Mouse (Mus musculus) thymus, postnatal 10 days (tissue): ENCODE measurements around the gene Gm42878.
"Not testable (repeated sequence)": the region's sequence is repeated elsewhere in the genome, so short reads cannot be mapped to it uniquely, and the experiment has no call there.

Experiments
- DNase-seq, 2 experiments: peaks; one replicate each; pipeline ENCODE4 v3.0.0; 2021; ENCODE audit warnings: low spot score in 2 of 2

Gene Gm42878

DNA sequence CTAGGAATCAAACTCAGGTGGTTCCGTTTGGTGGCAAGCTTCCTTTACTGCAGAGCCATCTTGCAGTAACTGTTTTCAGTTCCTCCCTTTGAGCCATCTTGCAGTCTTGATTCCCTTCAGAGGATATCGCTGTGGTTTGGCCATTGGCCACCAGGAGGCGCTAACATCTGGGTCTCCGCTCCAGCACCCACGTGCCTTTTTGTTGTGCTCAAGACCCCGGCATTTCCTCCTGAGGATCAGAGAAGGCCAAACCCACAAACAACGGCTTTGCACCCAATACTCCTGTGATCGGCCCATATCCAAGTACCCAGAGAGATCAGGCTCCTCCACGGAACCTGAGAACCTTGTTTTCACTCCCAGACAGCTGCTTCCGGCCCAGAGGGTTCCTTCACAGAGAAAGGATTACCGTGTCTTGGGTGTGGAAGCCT, 19.2 kb upstream of the Gm42878 start:
- DNase-seq: peak; percentile 88 to 97

DNA sequence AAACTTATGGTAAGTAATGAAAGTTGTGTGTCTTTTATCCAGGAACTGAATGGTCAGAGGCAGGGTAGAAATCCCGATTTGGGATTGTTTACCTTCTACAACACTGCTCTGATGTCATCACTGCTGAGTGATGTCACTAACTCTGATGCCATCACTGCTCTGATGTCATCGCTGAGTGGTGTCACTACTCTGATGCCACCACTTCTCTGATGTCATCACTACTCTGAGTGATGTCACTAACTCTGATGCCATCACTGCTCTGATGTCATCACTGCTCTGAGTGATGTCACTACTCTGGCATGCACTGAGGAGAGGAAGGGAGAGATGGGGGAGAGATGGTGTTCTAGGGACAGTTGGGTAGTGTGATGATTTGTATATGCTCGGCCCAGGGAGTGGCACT, 17.2 kb upstream of the Gm42878 start:
- DNase-seq: no peak

DNA sequence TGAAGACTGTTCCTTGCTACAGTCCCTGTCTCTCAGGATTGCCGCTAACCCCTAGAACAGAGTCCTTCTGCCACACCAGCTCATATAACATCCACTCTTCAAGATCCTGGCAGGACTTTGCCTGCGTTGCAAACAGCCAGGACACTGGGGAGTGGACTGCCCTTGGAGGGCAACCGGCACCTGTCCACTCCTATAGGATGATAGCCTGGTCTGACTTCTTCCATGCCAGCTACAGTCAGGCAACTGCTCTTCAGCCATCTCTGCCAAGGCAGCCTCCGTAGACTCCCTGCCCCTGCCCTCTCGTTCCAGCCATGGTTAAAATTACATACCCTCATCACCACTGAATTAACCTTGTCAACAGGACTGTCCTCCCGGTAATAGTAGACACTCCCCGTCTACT, 3.9 kb upstream of the Gm42878 start:
- DNase-seq: no peak

DNA sequence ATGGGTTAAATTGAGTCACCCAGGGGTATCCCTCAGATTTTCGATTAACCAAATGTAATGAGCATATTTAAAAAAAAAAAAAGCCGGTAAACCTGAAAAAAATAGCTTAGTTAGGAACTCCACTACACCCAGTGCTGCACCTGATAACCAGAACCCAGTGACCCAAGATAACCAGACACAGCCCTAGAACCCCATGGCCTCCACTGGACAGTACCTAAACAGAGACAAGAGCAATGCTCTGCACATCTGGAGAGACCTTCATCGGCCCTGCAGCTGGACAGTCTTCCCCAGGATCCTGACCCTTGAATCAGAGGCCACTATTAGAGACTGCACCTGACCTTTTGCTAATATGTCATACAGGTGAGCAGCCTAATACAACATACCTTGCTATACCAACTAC, 1.8 kb upstream of the Gm42878 start:
- no peak for DNase-seq

DNA sequence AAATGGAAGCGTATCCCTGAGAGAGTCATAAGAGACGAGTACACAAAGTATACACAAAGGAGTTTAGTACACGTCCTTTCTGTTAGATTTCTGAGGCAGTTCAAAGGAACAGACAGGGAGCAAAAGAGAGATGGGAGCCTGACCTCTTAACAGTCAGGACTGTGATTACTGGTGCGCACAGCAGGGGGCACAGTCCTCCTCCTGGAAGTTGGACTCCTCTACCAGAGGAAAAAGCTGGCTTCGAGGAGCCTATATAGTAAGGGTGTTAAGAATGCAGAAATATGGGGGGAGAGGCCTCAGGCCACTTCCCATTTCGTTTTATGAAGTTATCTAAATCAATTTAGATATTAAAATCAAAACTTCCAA, 1.2 kb upstream of the Gm42878 start:
- peak; percentile 14 to 39 for DNase-seq

DNA sequence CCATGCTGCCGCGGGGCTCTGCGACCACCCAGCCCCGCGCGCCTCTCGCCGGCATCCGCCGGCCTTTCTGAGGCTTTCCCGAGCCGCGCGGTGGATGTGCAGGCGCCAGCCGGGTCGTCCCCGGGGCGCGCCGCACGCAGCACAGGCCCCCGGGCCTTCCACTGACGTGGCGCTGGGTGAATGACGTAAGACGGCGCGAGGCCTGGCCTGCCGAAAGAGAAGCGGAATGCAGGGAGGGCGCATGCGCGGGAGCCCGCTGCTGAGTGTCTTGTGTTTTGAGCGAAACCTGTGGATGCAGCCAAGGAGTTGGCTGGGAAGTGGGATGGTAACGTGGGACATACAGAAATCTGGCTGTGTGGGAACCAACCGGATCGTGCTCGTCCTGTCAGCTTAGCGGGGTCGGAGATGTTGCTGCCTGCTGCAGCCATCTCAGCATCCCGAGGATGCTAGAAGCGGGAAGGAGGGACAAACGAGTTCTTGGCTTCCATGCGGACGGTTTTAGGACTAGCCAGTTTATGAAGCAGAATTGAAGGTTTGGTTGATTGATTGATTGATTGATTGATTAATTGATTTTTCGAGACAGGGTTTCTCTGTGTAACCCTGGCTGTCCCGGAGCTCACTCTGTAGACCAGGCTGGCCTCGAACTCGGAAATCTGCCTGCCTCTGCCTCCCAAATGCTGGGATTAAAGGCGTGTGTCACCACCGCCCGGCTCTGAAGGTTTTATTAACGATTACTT, 679 bp upstream of the Gm42878 start, which contains the start of gene Mapkapk5:
TSS of gene Mapkapk5 (minus strand) at position 113 of the 737 bp plus-strand sequence.
- peak; percentile 94 to 97 for DNase-seq

DNA sequence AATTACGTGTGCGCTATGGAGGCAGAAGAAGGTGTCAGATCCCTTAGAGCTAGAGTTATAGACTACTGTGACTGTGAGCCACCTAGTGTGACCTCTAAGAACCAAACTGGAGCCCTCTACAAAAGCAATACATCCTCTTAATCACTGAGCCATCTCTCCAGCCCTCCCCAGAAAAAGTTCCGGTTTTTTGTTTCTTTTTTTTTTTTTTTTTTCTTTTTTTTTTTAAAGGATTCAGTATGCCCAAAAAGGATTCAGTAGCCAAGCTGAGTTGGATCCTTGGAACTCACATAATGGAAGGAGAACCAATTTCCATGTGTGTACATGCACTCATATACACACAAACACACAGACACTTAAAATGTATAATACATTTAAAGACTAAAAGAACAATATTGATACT, 1.9 kb downstream of the Gm42878 start:
- DNase-seq: no peak

DNA sequence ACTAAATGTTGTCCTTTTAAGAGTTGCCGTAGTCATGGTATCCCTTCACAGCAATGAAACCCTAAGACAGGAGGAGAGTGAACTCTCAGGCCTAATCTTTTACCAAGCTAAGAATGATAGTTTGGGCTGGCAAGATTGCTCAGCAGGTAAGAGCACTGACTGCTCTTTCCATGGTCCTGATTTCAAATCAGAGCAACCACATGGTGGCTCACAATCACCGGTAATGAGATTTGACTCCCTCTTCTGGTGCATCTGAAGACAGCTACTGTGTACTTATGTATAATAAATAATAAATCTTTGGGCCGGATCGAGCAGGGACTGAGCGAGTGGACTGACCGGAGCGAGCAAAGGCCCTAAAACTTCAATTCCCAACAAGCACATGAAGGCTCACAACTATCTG, 4.0 kb downstream of the Gm42878 start:
- DNase-seq: no peak

DNA sequence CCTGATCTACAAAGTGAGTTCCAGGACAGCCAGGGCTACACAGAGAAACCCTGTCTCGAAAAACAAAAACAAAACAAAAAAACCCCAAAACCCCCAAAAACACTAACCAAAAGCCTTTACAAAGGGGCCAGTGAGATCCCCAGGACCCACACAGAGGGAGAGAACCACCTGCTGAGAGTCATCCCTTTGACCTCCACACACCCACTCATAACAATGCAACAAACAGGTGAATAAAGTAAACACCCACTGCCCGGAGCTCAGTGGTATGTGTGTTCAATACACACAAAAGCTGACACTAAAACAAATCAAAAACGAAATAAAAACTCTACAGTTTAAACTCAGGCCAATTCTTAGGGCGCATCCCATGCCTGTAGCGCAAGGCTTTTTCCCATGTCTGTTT, 5.2 kb downstream of the Gm42878 start:
- no peak for DNase-seq

DNA sequence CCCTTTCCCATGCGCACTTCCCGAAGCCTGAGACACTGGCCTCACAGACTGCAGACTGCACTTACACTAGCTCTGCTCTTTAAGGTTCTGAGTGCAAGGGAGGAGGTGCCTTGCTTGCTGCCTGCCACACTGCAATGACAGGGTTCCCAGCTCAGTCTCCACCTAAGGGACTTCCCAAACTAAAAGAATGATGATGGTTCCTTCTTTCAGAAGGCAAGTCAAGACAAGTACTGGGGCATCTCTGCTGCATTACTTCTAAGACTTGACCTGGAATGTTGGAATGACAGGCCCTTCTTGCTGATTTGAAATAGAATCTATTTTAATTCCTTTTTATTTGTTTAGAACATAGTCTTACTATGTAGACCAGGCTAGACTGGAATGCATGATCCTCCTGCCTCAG, 7.7 kb downstream of the Gm42878 start:
- no peak for DNase-seq

DNA sequence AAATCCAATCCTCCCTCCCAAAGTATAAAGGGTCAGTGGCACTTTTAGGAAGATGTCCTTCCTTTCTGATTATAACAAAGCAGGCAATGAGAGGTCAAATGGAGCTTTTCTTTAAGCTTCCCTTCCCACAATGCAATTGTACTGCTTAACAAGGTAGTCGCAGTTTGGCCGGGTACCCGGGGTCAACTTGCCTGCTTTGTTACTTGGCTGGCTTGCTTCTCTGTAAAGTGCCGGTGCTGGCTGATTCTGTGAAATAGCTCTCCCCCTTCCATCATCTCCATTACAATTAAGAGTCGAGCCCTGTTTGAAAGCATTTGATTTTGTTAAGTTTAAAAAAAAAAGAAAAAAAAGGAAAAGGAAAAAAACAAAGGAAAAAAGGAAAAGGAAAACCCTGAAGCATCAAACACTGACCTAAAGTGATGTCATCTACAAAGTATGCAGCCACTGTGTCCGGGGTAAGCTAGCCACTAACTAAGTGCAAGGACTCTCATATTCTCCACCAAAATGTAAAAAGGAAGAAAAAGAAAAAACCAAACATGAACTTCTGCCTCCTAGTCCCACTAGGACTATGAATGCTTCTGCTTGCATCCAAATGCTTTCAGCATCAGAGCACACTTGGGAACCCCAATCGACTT, 8.2 kb downstream of the Gm42878 start:
- DNase-seq: no peak

DNA sequence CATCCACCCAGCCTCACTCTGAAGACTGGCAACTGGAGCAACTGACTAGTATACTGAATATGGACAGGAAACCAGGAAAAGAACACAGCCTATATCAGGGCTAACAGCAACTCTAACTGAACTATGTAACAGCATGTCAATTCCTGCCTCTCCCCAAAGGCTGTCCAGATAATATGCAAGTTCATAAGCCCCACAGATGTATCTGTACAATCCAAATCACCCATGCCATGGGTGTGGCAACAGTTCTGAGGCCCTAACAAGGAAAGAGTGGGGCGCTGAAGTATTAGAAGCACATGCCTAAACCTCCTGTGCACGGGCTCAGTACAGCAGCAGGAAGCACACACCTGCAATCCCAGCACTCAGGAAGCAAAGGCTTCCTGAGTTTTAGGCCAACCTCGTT, 10.2 kb downstream of the Gm42878 start:
- DNase-seq: no peak

DNA sequence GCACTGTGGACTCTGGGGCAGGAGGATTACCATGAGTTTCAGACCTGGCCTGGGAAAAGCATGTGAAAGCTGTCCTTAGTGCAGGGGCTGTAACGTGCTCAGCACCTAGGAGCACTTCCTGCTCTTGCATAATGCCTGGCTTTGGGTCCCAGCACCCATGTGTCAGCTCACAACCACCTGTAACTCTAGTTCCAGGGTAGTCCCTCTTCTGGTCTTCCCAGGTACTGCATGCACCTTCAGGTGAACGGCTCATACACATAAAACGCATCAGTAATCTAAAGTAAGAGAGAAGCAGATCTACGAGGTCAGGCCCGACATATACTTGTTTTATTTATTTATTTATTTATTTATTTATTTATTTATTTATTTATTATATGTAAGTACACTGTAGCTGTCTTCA, 10.8 kb downstream of the Gm42878 start:
- peak in 1 of 2 experiments; percentile 19 for DNase-seq

DNA sequence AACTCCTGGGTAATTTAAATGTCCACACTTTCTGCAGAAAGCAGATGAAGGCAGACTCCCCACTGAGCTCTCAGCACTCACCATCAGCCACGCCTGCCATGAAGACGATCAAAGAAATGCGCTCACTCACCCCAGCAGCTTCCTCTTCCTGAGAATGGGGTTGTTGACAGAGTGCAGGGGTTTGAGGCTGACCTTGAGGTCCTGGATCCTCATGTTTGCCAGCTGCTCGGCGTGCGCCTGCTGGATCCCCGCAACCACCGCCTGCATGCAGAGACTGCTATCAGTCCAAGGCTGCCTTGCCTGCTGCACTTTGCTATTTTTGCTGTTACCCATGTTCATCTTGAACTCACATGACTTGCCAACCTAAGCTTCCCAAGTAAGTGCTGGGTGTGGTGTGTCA, 18.3 kb downstream of the Gm42878 start:
- DNase-seq: no peak

DNA sequence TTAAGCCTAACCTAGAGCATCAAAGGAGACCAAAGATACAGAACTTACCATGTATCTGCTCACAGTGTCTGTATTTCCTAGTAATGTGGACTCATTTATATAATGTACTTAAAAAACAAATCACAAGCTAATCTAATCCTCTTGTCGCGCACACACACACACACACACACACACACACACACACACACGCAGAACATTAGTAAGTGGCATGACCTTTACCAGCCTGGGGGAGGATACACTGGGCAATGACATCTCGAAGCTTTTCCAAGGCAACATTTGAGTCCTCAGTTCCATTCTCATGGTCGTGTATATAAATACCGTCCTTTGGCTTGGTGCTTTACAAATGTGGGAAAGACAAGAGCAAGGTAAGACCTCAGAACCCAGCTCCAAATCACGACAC, 18.8 kb downstream of the Gm42878 start:
- DNase-seq: no peak

DNA sequence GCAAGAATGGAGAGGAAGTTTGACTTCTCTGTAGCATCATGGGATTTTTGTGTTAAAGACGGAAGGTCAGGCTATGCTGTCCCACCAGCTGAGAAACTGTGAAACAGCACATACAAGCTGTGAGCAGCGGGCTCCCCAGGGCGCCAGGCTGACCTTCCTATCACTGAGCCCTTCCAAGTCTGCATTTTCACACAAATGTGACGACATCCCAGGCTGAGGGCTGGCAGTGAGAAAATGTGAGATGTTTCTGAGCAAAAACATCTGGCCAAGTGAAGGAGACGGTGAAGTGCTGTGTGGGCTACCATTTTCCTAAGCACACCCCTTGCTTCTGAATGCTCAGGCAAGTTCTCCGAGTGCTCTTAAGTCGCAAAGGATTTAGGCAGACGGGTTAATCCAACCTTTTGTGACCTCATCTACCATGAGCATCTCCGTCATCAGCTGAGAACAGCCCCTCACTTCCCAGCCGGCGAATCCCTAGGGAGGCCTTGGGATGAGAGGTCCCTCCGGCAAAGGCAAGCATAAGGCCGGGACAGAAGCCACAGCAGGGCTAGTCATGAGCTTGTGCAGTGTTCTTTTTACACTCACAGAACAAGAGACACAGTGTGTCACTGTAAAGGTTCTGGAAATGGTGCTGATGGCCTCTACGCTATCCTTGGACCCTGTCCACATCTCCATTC, 19.4 kb downstream of the Gm42878 start:
- no peak for DNase-seq

DNA sequence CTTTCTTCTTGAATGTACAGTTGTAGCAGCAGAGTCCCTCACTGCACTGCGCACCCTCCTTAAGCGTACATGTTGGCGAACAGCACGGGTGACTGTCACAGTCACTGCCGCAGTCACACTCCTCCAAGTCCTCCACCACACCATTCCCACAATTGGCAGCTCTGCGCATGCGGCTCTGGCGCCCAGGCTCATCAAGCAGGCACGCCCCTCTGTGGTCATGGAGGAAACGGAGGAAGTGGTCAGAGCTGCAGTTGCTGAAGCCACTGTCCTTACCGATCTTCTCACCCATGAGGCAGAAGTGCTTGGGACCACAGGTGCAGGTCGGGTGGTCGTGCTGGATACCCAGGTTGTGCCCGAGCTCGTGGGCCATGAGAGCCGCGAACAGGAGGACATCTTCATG, 25.5 kb downstream of the Gm42878 start:
- not testable (repeated sequence) for DNase-seq

DNA sequence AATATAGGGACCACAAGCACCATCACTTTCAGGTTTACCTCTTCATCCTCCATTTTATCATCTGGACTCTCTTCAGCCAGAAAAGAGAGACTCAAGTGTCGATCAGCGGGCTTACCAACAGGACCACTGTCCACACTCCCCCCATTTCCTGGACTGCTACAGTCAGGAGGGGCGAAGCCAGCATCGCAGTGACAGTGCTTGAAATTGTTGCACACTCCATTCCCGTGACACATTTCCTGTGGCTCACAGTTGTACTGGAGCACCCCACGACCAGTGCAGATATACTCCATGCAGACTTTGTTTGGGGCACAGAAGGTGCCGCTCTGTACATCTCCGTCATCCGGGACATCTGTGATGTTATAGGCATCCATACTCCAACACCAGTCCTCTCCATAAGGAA, 26.3 kb downstream of the Gm42878 start:
- no peak for DNase-seq

DNA sequence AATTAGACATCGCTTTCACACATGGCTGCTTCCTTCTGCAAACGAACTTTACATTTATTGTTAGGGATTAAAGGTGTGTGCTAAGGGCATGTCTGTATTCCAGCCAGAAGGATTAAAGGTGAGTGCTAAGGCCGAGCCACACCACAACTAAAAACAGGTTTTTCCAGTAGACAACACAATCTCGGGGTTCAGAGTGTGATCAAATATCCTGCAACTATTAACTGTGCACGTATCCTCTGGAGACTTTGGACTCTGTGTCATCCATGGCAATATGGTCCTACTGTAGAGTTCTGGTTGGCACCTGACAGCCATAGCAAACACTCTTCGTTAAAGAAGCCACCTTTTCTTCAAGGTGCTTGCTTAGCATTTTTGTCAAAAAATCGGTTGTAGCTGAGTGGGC, 35.3 kb downstream of the Gm42878 start:
- no peak for DNase-seq

DNA sequence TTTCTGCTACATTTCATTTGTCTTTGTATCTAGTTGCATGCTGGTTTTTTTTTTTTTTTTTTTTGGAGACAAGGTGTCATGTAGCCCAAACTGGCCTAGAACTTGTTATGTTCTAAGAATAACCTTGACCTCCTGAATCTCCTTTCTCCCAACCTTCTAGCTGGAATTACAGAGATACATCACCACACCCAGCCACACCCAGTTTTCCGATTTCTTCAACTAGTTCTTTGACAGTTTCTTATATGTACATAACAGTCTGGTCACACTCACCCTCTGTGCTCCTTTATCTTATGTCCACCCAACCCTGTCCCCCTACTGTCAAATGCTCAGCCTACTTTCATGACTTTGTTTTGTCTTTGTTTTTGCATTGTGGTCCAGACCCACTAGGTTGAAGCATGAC, 38.4 kb downstream of the Gm42878 start:
- no peak for DNase-seq

DNA sequence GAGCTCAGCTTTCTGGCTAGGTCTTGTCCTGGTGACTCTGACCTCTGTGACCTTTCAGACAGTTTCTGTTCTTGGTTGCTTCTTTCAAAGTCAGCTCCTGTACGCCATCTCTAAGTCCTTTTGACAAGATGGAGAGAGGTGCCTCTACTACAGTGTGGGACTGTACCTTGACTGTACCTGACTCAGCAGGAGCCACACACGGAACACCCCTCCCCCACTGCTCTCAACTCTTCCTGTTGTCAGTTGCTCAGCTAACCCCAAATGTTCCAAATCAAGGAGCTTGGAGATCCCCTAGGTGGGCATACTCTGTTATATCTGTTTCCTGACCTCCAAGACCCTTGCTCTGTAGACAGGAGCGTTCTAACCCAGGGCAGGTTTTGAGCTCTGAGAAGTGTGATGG, 42.1 kb downstream of the Gm42878 start, which contains the start of gene Adam1b:
TSS of gene Adam1b (minus strand) at position 205 of the 400 bp plus-strand sequence.
- peak; percentile 11 to 20 for DNase-seq

DNA sequence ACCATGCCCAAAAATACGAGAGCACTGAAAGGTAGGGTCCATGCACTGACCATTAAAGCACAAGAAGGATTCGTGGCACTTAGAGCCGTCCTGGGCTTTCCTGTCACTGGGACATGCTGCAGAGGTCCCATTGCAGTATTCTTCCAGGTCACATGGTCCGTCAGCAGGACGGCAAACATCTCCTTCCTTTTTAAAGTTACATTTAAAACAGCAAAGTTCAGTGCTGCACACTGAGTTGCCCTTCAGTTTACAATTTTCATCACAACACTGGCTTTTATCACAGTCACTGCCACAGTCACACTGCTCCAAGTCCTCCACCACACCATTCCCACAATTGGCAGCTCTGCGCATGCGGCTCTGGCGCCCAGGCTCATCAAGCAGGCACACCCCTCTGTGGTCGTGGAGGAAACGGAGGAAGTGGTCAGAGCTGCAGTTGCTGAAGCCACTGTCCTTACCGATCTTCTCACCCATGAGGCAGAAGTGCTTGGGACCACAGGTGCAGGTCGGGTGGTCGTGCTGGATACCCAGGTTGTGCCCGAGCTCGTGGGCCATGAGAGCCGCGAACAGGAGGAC, 43.8 kb downstream of the Gm42878 start:
- DNase-seq: not testable (repeated sequence)

DNA sequence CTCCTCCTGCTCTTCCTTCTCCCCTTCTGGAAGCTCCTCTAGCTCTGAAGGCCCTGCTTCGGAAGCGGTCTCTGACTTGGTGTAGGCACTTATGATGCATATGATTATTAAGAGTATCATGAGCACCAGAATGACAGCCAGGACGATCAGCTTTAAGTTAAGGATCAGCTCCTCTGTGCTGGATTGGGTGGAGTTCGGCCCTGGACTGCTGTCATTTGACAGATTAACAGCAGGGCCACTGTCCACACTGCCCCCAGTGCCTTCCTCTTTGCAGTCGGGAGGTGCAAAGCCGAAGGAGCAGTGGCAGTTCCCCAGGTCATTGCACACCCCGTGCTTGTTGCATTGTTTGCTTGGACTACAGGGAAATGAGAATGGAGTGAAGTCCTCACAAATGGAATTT, 44.6 kb downstream of the Gm42878 start:
- no peak for DNase-seq
